Mouse (Mus musculus): ENCODE data around the gene Katnal1. TPM values are rescaled to one million over a fixed set of nuclear protein-coding genes. Genes with fewer than 3 reads are reported as not detected.

Gene Katnal1
- polyA plus RNA-seq, 1 experiment from 2014 or later = 21.0 TPM

- Histone ChIP-seq H3K27me3 (no peaks in the 10 kb centered on the region), H3K4me3 (no peak overlapping the region), H3K36me3 (peaks cover 52% of the 10 kb centered on the region), H3K4me1 (no peaks in the 10 kb centered on the region), H3K9me3 (peaks cover 7% of the 10 kb centered on the region; the same call in 1 of the 2 replicates), H3K4me2 (replicated peaks) (no peak overlapping the region), H3K27ac (no peak overlapping the region), H3K9ac (no peak overlapping the region)
- no peak for ATAC-seq (ENCODE audit: low FRiP score, low read depth)
- WGBS = 70% methylated on average over 5 of the region's 5 CpGs
Observed at GRCm38 (mm10) chr5:148918049-148918448, 11.1 kb downstream of the Katnal1 start.

GRCm38 (mm10) chr5:148916775-148917174 is 12.3 kb downstream of the Katnal1 start:
- H3K27me3 ChIP-seq = no peaks in the 10 kb centered on the region

GRCm38 (mm10) chr5:148912262-148912661 is 16.9 kb downstream of the Katnal1 start:
- Histone ChIP-seq H3K27me3 (no peaks in the 10 kb centered on the region), H3K4me1 (peaks cover 7% of the 10 kb centered on the region), H3K27ac (no peak overlapping the region), H3K4me3 (no peak overlapping the region), H3K9me3 (peaks cover 8% of the 10 kb centered on the region; the same call in 1 of the 2 replicates), H3K9ac (no peak overlapping the region), H3K4me2 (replicated peaks) (no peak overlapping the region), H3K36me3 (peaks cover 66% of the 10 kb centered on the region)
- 42% methylated on average over 3 of the region's 3 CpGs for WGBS
- ATAC-seq (ENCODE audit: low FRiP score, low read depth) = no peak

More at GRCm38 (mm10) chr5:148916775-148917174, 12.3 kb downstream of the Katnal1 start:
- H3K36me3 ChIP-seq = peaks cover 64% of the 10 kb centered on the region
- H3K9ac ChIP-seq = no peak overlapping the region
- no peaks in the 10 kb centered on the region for H3K4me1 ChIP-seq
- H3K27ac ChIP-seq = no peak overlapping the region
- peaks cover 8% of the 10 kb centered on the region; the same call in 1 of the 2 replicates for H3K9me3 ChIP-seq
- H3K4me2 ChIP-seq (replicated peaks) = no peak overlapping the region
- ATAC-seq (ENCODE audit: low FRiP score, low read depth) = no peak
- no peak overlapping the region for H3K4me3 ChIP-seq
- WGBS = 82% methylated on average over 6 of the region's 6 CpGs

- no peak overlapping the region for H3K9ac ChIP-seq
- no peak overlapping the region for H3K4me2 ChIP-seq (replicated peaks)
- H3K9me3 ChIP-seq = peaks cover 8% of the 10 kb centered on the region; the same call in 1 of the 2 replicates
- ATAC-seq (ENCODE audit: low FRiP score, low read depth) = no peak
- H3K4me3 ChIP-seq = no peak overlapping the region
- 86% methylated on average over 4 of the region's 4 CpGs for WGBS
- no peaks in the 10 kb centered on the region for H3K27me3 ChIP-seq
- H3K36me3 ChIP-seq = peaks cover 50% of the 10 kb centered on the region
- H3K27ac ChIP-seq = no peak overlapping the region
- H3K4me1 ChIP-seq = peaks cover 7% of the 10 kb centered on the region
Observed at GRCm38 (mm10) chr5:148910066-148910465, 19.1 kb downstream of the Katnal1 start.

GRCm38 (mm10) chr5:148909402-148909801 is 19.7 kb downstream of the Katnal1 start:
- no peak overlapping the region; the same call in 1 of the 2 replicates for H3K27ac ChIP-seq
- no peak overlapping the region for H3K4me2 ChIP-seq (replicated peaks)
- peaks cover 7% of the 10 kb centered on the region for H3K4me1 ChIP-seq
- no peak overlapping the region for H3K4me3 ChIP-seq
- ATAC-seq (ENCODE audit: low FRiP score, low read depth) = no peak
- H3K9me3 ChIP-seq = peaks cover 8% of the 10 kb centered on the region; the same call in 1 of the 2 replicates
- no peaks in the 10 kb centered on the region for H3K27me3 ChIP-seq
- no peak overlapping the region for H3K9ac ChIP-seq
- peaks cover 52% of the 10 kb centered on the region for H3K36me3 ChIP-seq
- WGBS = 39% methylated on average over 6 of the region's 6 CpGs

- H3K9ac ChIP-seq = no peak overlapping the region
- peaks cover 56% of the 10 kb centered on the region for H3K36me3 ChIP-seq
- H3K9me3 ChIP-seq = peaks cover 8% of the 10 kb centered on the region; the same call in 1 of the 2 replicates
- WGBS = 35% methylated on average over 7 of the region's 7 CpGs
- H3K27ac ChIP-seq = no peak overlapping the region; the same call in 1 of the 2 replicates
- H3K27me3 ChIP-seq = no peaks in the 10 kb centered on the region
- H3K4me2 ChIP-seq (replicated peaks) = no peak overlapping the region
- ATAC-seq (ENCODE audit: low FRiP score, low read depth) = peak; percentile 57; the same call in 1 of the 2 replicates
- no peak overlapping the region for H3K4me3 ChIP-seq
- H3K4me1 ChIP-seq = peaks cover 7% of the 10 kb centered on the region
Observed at GRCm38 (mm10) chr5:148909057-148909395, 20.1 kb downstream of the Katnal1 start.

- Histone ChIP-seq H3K4me3 (no peak overlapping the region), H3K36me3 (peaks cover 58% of the 10 kb centered on the region), H3K27ac (no peak overlapping the region), H3K4me2 (replicated peaks) (no peak overlapping the region), H3K4me1 (peaks cover 7% of the 10 kb centered on the region), H3K9ac (no peak overlapping the region), H3K9me3 (peaks cover 5% of the 10 kb centered on the region; the same call in 1 of the 2 replicates), H3K27me3 (no peaks in the 10 kb centered on the region)
- WGBS = 76% methylated on average over 17 of the region's 17 CpGs
- no peak for ATAC-seq (ENCODE audit: low FRiP score, low read depth)
Observed at GRCm38 (mm10) chr5:148908191-148909056, 20.7 kb downstream of the Katnal1 start.

GRCm38 (mm10) chr5:148906305-148906704 is 22.8 kb downstream of the Katnal1 start:
- H3K9ac ChIP-seq = no peak overlapping the region
- no peaks in the 10 kb centered on the region for H3K9me3 ChIP-seq
- no peak overlapping the region for H3K4me2 ChIP-seq (replicated peaks)
- peaks cover 7% of the 10 kb centered on the region for H3K4me1 ChIP-seq
- no peak overlapping the region for H3K4me3 ChIP-seq
- H3K27ac ChIP-seq = no peak overlapping the region
- no peak for ATAC-seq (ENCODE audit: low FRiP score, low read depth)
- no peaks in the 10 kb centered on the region for H3K27me3 ChIP-seq
- WGBS = 84% methylated on average over 4 of the region's 4 CpGs
- H3K36me3 ChIP-seq = peaks cover 49% of the 10 kb centered on the region

- Histone ChIP-seq H3K9me3 (no peaks in the 10 kb centered on the region), H3K9ac (no peak overlapping the region), H3K4me3 (no peak overlapping the region), H3K4me1 (peaks cover 7% of the 10 kb centered on the region), H3K4me2 (replicated peaks) (no peak overlapping the region), H3K27me3 (no peaks in the 10 kb centered on the region), H3K36me3 (peaks cover 41% of the 10 kb centered on the region), H3K27ac (no peak overlapping the region)
- no peak for ATAC-seq (ENCODE audit: low FRiP score, low read depth)
- WGBS = 67% methylated on average over 6 of the region's 6 CpGs
Observed at GRCm38 (mm10) chr5:148904846-148905245, 24.3 kb downstream of the Katnal1 start.

GRCm38 (mm10) chr5:148899361-148899760 is 29.8 kb downstream of the Katnal1 start:
- Histone ChIP-seq H3K27ac (no peak overlapping the region), H3K27me3 (no peaks in the 10 kb centered on the region), H3K36me3 (peaks cover 35% of the 10 kb centered on the region), H3K4me3 (no peak overlapping the region), H3K4me2 (replicated peaks) (no peak overlapping the region), H3K4me1 (peaks cover 17% of the 10 kb centered on the region), H3K9ac (no peak overlapping the region), H3K9me3 (no peaks in the 10 kb centered on the region)
- no peak for ATAC-seq (ENCODE audit: low FRiP score, low read depth)
- 94% methylated on average over 7 of the region's 7 CpGs for WGBS

GRCm38 (mm10) chr5:148897941-148898417 is 31.1 kb downstream of the Katnal1 start:
- no peak for ATAC-seq (ENCODE audit: low FRiP score, low read depth)
- H3K4me2 ChIP-seq (replicated peaks) = no peak overlapping the region
- H3K9me3 ChIP-seq = no peaks in the 10 kb centered on the region
- WGBS = 85% methylated on average over 12 of the region's 12 CpGs
- H3K27me3 ChIP-seq = no peaks in the 10 kb centered on the region
- peaks cover 17% of the 10 kb centered on the region for H3K4me1 ChIP-seq
- H3K9ac ChIP-seq = peak overlapping the region; percentile 25; the same call in 1 of the 2 replicates
- no peak overlapping the region for H3K4me3 ChIP-seq
- H3K36me3 ChIP-seq = peaks cover 32% of the 10 kb centered on the region
- no peak overlapping the region for H3K27ac ChIP-seq

GRCm38 (mm10) chr5:148897069-148897702 is 31.9 kb downstream of the Katnal1 start:
- ATAC-seq (ENCODE audit: low FRiP score, low read depth) = no peak

More at GRCm38 (mm10) chr5:148897069-148897702, 31.9 kb downstream of the Katnal1 start:
- peaks cover 17% of the 10 kb centered on the region for H3K4me1 ChIP-seq
- no peak overlapping the region for H3K27ac ChIP-seq
- 84% methylated on average over 14 of the region's 14 CpGs for WGBS
- no peak overlapping the region for H3K4me3 ChIP-seq
- peaks cover 35% of the 10 kb centered on the region for H3K36me3 ChIP-seq
- H3K9me3 ChIP-seq = no peaks in the 10 kb centered on the region
- H3K27me3 ChIP-seq = no peaks in the 10 kb centered on the region
- H3K9ac ChIP-seq = no peak overlapping the region
- no peak overlapping the region for H3K4me2 ChIP-seq (replicated peaks)

Data from limb, embryonic 13.5 days (tissue).